Mouse (Mus musculus) cortical plate, adult 2 months (tissue): ENCODE results near the gene Cntnap2.

Experiments used
- CTCF ChIP-seq: fragments of 200-500 bp; IDR thresholded peaks from 2 replicates; pipeline ENCODE4 v1.5.1; 2011; ENCODE audit warnings: mild to moderate bottlenecking, control low read depth, low read length; ENCODE audit not compliant: insufficient read depth; ENCODE audit errors: extremely low read depth
- POLR2A ChIP-seq: fragments of 200-500 bp; IDR thresholded peaks from 2 replicates; pipeline ENCODE4 v1.6.1; 2011; ENCODE audit warnings: mild to moderate bottlenecking, low read length, control low read depth; ENCODE audit not compliant: insufficient read depth; ENCODE audit errors: extremely low read depth

DNA sequence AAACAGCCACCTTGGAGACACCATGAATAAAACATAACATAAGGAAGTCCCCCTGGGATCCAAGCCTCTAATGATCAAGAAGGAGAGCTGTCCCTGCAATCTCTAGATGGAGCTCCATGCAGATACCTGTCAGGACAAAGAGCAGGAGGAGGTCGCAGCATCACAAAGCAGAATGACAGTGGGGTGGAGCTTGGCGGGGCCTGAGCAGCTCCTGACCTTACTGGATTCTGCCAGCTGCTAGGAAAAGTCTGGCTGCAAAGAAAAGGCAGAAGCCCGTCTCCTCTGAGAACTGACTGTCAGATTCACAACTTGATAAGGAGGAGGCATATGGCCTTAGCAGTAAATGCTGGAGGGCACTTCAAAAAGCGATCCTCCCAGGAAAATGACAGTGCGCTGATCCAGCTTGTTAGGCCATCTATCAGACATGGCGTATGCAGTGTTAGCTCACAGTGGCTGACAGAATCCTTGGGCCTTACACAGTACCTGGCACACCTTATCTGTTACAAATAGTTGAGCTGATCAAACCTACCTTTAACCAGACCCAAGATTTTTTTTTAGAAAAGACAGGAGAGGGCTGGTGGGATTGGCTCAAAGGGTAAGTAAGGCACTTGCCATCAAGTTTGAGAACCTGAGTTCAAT, 2050.5 kb downstream of the Cntnap2 start:
- TF ChIP-seq CTCF (no peak), POLR2A (no peak)
